Mouse (Mus musculus) embryonic facial prominence, embryonic 12.5 days (tissue): ENCODE results near the gene Tram2. TPM values are rescaled to one million over a fixed set of nuclear protein-coding genes. Genes with fewer than 3 reads are reported as not detected.
A peak's percentile ranks its signal among the peaks of the same experiment; 100 is the strongest.

Experiments used
- ATAC-seq: fragments of 200-750 bp; cut with Nextera tagmentation; 2 replicates; pipeline ENCODE4 v1.8.0; 2017; ENCODE audit not compliant: insufficient number of reproducible peaks, insufficient read depth, low FRiP score, low TSS enrichment
- H3K27ac ChIP-seq: fragments of 300-500 bp; sonication (generic); 2 replicates; pipeline ENCODE4 v1.5.1; 2016; ENCODE audit warnings: mild to moderate bottlenecking
- H3K27me3 ChIP-seq: fragments of 300-500 bp; sonication (generic); 2 replicates; pipeline ENCODE4 v1.6.1; 2016; ENCODE audit warnings: mild to moderate bottlenecking, moderate library complexity
- H3K36me3 ChIP-seq: fragments of 300-500 bp; sonication (generic); 2 replicates; pipeline ENCODE4 v1.6.1; 2016; ENCODE audit warnings: mild to moderate bottlenecking
- H3K4me1 ChIP-seq: fragments of 300-500 bp; sonication (generic); 2 replicates; pipeline ENCODE4 v1.6.1; 2016
- H3K4me2 ChIP-seq: fragments of 300-500 bp; sonication (generic); replicated peaks from 2 replicates; pipeline ENCODE4 v1.6.1; 2016; ENCODE audit warnings: mild to moderate bottlenecking, moderate library complexity
- H3K4me3 ChIP-seq: fragments of 300-500 bp; sonication (generic); 2 replicates; pipeline ENCODE4 v1.5.1; 2016; ENCODE audit warnings: mild to moderate bottlenecking
- H3K9ac ChIP-seq: fragments of 300-500 bp; sonication (generic); 2 replicates; pipeline ENCODE4 v1.6.1; 2016; ENCODE audit warnings: mild to moderate bottlenecking, moderate library complexity
- H3K9me3 ChIP-seq: fragments of 300-500 bp; sonication (generic); 2 replicates; pipeline ENCODE4 v1.6.1; 2016; ENCODE audit warnings: mild to moderate bottlenecking, moderate library complexity
- WGBS: fragments of 180-500 bp; shearing (Covaris S2); methylation state at CpG from one replicate; pipeline ENCODE4 v1.1.7; 2016; 5-methylcytosine and 5-hydroxymethylcytosine counted together
- polyA plus RNA-seq: library from polyadenylated mRNA; unstranded; fragments of >200 nt; fragmentation: Nextera tagmentation; extraction: Ambion mirVana; gene quantifications from 2 replicates; pipeline ENCODE4 v1.2.1, GENCODE M21; 2016

Tram2 gene
- polyA plus RNA-seq, 1 experiment from 2014 or later, result 8.0 TPM

DNA sequence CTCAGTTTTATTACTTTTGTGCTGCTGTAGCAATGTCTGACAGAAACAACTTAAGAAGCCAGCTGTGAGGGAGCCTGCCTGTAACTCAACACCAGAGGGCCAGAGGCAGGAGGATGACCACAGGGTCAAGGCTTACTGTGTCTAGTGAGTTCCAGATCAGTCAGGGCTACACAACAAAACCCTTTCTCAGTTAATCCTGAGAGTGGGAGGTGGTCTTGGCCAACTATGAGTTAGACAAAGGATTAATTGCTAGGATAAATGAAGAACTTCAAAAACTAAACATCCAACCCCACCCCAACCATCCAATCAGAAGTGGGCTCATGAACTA lies 45.3 kb downstream of the Tram2 start:
- Histone ChIP-seq H3K27ac (no peak overlapping the region), H3K4me2 (no peak overlapping the region), H3K4me1 (no peaks in the 10 kb centered on the region), H3K27me3 (no peaks in the 10 kb centered on the region), H3K36me3 (peaks cover 11% of the 10 kb centered on the region), H3K4me3 (no peak overlapping the region), H3K9me3 (no peaks in the 10 kb centered on the region), H3K9ac (no peak overlapping the region)
- ATAC-seq, result no peak

DNA sequence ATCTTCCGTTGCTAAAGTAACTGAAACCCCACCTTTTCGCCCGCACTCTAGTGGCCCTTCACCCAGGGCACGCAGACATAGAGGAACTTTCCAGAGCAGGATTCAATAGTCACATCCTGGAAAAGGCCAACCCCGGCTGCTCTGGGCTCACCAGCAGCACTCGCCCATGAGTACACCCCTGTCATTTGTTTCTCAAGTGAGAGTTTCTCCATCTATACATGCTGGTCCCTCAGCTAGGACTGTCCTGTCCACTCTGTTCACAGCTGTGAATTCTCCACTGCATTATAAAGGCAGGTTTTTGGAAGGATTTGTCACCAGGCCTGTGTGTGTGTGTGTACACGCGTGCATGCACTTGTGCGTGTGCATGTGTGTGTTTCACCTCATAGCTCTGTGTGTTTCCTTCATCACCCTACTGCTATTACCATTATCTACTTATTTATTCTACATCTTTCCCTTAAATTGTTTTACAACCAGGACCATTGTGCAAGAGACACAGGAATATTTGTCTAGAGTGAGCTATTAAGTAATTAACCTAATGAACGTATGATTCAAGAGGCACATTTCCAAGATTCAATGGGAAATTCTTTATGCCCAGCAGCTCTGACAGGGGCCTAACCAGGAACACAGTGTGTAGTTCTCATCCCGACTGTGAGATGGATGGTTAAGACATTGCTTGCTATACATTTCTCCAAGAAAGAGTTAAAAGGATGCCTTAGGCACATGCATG lies 45.8 kb downstream of the Tram2 start:
- 82% methylated on average over 11 of the region's 11 CpGs for WGBS
- Histone ChIP-seq H3K4me1 (no peaks in the 10 kb centered on the region), H3K4me3 (no peak overlapping the region), H3K27me3 (no peaks in the 10 kb centered on the region), H3K4me2 (no peak overlapping the region), H3K9me3 (no peaks in the 10 kb centered on the region), H3K27ac (no peak overlapping the region), H3K36me3 (peaks cover 11% of the 10 kb centered on the region), H3K9ac (no peak overlapping the region)
- no peak for ATAC-seq

DNA sequence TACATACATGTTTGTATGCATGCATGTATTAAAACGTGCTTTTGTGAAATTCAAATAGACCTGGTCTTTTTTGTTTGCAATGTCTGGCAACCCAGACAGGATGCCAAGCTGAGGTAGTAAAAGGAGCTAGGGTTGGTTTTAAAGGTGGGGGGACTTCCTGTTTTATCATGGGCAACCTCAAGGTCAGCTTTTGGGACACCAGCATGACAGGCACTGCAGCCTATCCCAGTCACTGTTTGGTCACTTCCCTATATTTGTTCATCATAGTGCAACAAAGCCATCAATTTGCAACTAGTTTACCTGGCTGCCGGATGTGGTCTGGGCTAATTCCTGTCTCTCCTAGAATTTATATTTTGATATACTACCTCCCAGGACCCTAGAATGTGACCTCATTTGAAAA lies 47.4 kb downstream of the Tram2 start:
- H3K4me1 ChIP-seq, result no peaks in the 10 kb centered on the region
- H3K27ac ChIP-seq, result no peak overlapping the region
- no peak overlapping the region for H3K4me3 ChIP-seq
- H3K9ac ChIP-seq, result no peak overlapping the region
- peaks cover 9% of the 10 kb centered on the region for H3K36me3 ChIP-seq
- no peak overlapping the region for H3K4me2 ChIP-seq
- 96% methylated on average over 2 of the region's 2 CpGs for WGBS
- ATAC-seq, result no peak
- H3K27me3 ChIP-seq, result no peaks in the 10 kb centered on the region
- H3K9me3 ChIP-seq, result no peaks in the 10 kb centered on the region

DNA sequence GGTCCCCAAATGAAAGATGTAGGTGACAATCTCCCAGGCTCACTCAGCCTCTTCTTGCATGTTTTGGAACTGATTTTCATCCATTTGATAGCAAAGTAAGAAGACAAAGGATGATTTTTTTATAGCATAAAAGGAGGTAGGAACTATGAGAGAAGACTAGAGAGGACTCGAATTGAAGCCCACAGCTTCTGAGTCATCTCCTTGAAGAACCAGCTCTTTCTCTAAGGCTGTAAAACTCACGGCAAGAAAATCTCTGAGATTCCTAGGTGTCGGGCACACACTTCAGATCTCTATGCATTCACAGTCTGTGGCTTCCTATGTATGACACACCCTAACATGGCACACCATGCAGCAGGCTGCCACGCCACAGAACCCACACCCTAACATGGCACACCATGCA lies 50.0 kb downstream of the Tram2 start:
- WGBS, result 88% methylated on average over 4 of the region's 4 CpGs
- Histone ChIP-seq H3K27ac (no peak overlapping the region), H3K4me2 (no peak overlapping the region), H3K4me3 (no peak overlapping the region), H3K36me3 (no peaks in the 10 kb centered on the region), H3K9me3 (no peaks in the 10 kb centered on the region), H3K9ac (no peak overlapping the region), H3K27me3 (no peaks in the 10 kb centered on the region), H3K4me1 (no peaks in the 10 kb centered on the region)
- ATAC-seq, result no peak

DNA sequence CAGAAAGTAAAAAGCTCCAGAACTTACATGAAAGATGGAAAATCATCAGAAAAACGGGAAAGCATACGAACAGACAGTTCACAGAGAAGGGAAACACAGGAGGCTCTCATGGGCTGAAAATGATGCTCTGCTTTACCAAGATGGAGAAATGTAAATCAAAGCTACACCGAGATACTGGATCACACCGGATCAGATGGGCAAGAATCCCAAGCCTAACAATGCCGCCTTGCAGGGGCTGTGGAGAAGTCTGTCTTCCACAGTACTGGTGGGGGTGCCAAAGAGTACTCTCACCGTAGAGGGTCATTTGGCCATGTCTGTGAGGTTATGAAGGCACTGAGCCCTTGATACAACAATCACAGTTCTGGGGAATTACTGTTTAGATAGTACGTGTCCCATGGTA lies 52.5 kb downstream of the Tram2 start:
- Histone ChIP-seq H3K27ac (no peak overlapping the region), H3K9ac (no peak overlapping the region), H3K4me2 (no peak overlapping the region), H3K4me1 (no peaks in the 10 kb centered on the region), H3K9me3 (no peaks in the 10 kb centered on the region), H3K36me3 (no peaks in the 10 kb centered on the region), H3K27me3 (no peaks in the 10 kb centered on the region), H3K4me3 (no peak overlapping the region)
- no peak for ATAC-seq
- 83% methylated on average over 7 of the region's 7 CpGs for WGBS

DNA sequence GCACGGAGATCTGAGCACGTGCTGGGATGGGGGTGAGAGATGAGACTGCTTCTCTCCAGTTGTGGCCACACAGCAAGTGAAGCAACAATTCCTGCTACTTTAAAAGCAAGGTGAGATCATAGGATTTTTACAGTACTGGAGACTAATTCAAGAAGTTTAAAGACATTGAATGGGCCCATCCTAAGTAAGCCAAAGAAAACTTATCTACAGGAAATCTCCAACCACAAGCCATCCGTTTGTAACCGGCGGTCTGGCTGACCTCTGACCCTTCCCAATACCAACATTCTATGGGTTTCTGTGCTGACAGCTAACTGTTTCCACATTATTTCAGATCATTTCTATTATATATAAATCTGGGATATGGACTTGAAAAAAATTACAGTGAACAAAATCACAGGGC lies 53.8 kb downstream of the Tram2 start:
- Histone ChIP-seq H3K9ac (no peak overlapping the region), H3K4me2 (no peak overlapping the region), H3K9me3 (no peaks in the 10 kb centered on the region), H3K4me1 (no peaks in the 10 kb centered on the region), H3K27me3 (no peaks in the 10 kb centered on the region), H3K27ac (no peak overlapping the region), H3K4me3 (no peak overlapping the region), H3K36me3 (no peaks in the 10 kb centered on the region)
- WGBS, result 68% methylated on average over 5 of the region's 5 CpGs
- ATAC-seq, result no peak

DNA sequence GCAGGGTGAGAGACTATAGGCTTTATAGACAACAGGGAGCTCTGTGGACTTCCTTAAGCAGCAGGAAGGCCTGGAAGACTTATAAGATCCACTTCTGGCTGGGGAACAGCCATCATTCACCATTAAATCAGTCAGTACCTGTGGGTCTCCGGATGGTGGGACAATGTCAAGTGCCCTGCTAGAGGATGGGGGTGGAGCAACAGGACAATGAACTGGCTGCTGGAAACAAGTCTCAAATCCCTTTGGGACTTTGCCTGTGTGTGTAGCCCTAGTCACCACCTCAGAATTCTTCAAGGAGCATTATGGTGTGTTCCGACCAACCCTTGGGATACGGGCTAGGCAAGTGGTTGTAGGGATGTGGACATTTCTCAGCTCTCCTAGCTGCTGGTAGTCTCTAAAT lies 55.9 kb downstream of the Tram2 start:
- Histone ChIP-seq H3K9me3 (no peaks in the 10 kb centered on the region), H3K27me3 (no peaks in the 10 kb centered on the region), H3K27ac (no peak overlapping the region), H3K4me1 (no peaks in the 10 kb centered on the region), H3K4me3 (no peak overlapping the region), H3K4me2 (no peak overlapping the region), H3K36me3 (no peaks in the 10 kb centered on the region), H3K9ac (no peak overlapping the region)
- no peak for ATAC-seq
- 91% methylated on average over 3 of the region's 3 CpGs for WGBS

DNA sequence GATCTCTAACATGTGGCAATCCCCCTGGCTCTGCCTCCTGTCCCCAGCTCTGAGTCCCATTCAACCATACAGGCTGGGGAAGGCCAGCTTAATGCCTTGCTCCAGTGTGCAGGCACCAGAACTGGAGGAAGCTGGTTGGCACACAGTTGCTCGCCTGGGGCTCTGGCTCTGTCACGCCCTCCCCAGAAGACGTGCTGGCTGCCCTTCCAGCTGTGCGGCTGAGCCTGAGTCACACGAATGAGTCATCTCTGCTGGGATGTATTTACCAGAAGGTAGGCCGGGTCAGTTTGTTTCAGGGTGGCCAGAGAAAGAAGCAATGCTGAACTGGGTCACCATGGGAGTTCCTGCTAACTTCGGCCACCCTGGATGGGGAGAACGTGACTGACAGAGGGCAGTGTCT lies 64.6 kb downstream of the Tram2 start:
- no peaks in the 10 kb centered on the region for H3K4me1 ChIP-seq
- no peaks in the 10 kb centered on the region for H3K9me3 ChIP-seq
- 79% methylated on average over 8 of the region's 8 CpGs for WGBS
- H3K9ac ChIP-seq, result no peak overlapping the region
- H3K4me3 ChIP-seq, result no peak overlapping the region
- no peak for ATAC-seq
- H3K4me2 ChIP-seq, result no peak overlapping the region
- H3K27ac ChIP-seq, result no peak overlapping the region
- H3K27me3 ChIP-seq, result no peaks in the 10 kb centered on the region
- peaks cover 20% of the 10 kb centered on the region; the same call in 1 of the 2 replicates for H3K36me3 ChIP-seq

DNA sequence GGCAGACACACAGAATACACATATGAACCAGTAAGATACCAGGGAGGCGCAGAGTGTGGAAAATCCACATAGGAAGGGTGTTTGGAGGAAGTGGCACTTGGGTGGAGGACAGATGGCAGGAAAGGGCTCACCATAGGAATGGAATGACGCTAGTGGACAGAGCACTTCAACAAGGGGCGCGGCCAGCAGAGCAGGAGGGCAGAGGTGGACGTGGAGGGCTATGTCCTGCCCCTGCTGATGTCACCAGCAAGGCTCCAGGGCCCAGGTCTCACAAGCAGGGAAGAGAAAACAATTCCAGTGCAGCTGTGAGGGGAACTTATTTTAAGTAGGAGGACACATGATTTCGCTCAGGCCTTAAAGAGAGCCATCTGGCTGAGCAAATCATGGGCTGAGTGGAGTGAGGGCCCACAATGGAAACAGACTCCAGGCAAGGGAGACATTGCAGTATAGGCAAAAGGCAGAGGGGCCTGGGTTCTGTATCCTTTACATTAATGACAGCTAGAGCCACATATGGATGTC lies 68.7 kb downstream of the Tram2 start:
- Histone ChIP-seq H3K9ac (no peak overlapping the region), H3K36me3 (peaks cover 33% of the 10 kb centered on the region; the same call in 1 of the 2 replicates), H3K27me3 (no peaks in the 10 kb centered on the region), H3K27ac (no peak overlapping the region), H3K4me1 (no peaks in the 10 kb centered on the region), H3K9me3 (no peaks in the 10 kb centered on the region), H3K4me2 (no peak overlapping the region), H3K4me3 (no peak overlapping the region)
- 72% methylated on average over 6 of the region's 6 CpGs for whole genome bisulfite sequencing
- peak; percentile 58; the same call in 1 of the 2 replicates for ATAC-seq

DNA sequence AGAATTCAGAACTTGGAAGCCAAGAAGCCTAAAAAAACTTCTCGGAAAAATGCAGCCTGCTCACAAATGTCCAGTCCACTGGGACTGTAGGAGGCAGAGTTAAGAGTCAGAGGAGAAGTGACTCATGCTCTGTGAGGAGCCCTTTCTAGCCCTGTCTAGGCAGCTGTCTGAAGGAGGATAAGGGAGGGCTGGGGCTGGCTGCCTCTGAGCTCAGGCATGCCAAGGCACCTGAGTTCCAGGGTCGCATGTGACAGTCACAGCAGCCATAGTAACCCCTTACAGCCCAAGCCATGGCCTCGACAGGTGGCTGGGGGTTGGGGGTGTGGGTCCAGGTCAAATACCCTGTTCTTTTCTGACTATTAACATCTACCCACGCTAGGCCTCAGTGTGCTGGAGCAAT lies 70.1 kb downstream of the Tram2 start:
- Histone ChIP-seq H3K27ac (no peak overlapping the region), H3K4me2 (no peak overlapping the region), H3K9ac (no peak overlapping the region), H3K4me1 (no peaks in the 10 kb centered on the region), H3K36me3 (peaks cover 41% of the 10 kb centered on the region), H3K4me3 (no peak overlapping the region), H3K9me3 (no peaks in the 10 kb centered on the region), H3K27me3 (no peaks in the 10 kb centered on the region)
- ATAC-seq, result no peak
- 68% methylated on average over 4 of the region's 4 CpGs for WGBS

DNA sequence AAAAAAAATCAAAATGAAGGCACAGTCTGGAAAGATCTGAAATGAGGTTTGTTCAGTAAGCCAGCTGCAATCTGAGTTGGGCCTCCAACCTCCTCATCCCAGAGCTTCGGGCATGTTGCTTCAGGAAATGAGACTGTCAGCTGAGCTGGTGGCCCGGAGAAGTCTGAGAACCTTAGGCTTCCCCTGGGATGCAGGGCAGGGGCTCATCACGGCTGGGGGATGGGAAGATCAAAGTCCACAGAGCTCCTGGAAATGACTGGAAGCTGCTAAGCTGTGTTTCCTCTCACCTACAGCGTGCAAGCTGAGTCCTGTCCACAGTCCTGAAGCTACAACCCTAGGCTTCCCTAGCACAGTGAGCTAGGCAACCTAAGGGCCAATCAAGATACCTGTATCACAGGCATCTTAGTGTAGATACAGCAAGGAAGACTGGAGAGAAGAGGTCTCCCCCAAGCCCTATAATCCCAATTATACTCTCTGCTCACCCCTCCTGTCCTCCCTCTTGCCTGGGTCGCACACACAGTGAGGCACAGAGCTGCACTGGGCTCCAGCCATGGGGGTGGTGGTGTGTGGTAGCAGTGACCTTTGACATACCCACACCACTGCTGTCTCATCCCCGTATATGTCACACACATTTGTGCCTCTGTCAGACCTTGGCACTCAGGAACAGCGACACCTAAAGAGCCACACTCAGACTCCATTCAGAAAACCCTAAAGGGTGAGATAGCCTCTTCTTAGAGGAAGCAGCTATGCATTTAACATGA lies 70.9 kb downstream of the Tram2 start:
- Histone ChIP-seq H3K27ac (no peak overlapping the region), H3K4me2 (no peak overlapping the region), H3K4me3 (no peak overlapping the region), H3K36me3 (peaks cover 49% of the 10 kb centered on the region), H3K27me3 (no peaks in the 10 kb centered on the region), H3K9me3 (no peaks in the 10 kb centered on the region), H3K4me1 (no peaks in the 10 kb centered on the region), H3K9ac (no peak overlapping the region)
- no peak for ATAC-seq
- WGBS, result 63% methylated on average over 7 of the region's 7 CpGs

DNA sequence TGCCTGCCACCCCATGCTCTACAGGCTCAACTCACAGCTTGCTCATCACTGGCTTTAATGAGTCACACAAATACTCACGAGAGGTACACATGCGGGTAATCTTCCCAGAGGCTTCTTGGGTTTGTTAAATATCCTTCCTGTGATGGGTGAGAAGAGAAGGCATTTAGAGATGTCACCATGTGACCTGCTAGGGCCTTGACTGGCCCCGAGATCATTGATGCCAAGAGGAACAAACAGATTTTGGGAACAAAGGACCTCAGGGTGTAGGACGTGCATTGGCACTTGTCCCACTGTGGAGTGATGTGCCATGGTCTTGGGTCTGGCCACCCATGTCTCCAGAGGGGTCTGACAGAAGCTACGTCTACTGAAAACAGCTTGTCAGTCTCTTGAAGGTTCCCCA lies 72.3 kb downstream of the Tram2 start:
- Histone ChIP-seq H3K27ac (no peak overlapping the region), H3K36me3 (peaks cover 53% of the 10 kb centered on the region), H3K9ac (no peak overlapping the region), H3K4me2 (no peak overlapping the region), H3K4me3 (no peak overlapping the region), H3K9me3 (no peaks in the 10 kb centered on the region), H3K27me3 (no peaks in the 10 kb centered on the region), H3K4me1 (no peaks in the 10 kb centered on the region)
- ATAC-seq, result no peak
- 90% methylated on average over 5 of the region's 5 CpGs for WGBS
